Mouse (Mus musculus): ENCODE results near the gene Flnb.

The Flnb gene

GRCm38 (mm10) chr14:7817770-7818462 is at the start of gene Flnb:
Flnb (plus strand) TSS chr14:7817957.
- DNase-seq, result peak; percentile 94 to 98

GRCm38 (mm10) chr14:7773714-7774389 is 43.9 kb upstream of the Flnb start:
- DNase-seq, result peak; percentile 71 to 86

- no peak for DNase-seq
Observed at GRCm38 (mm10) chr14:7786073-7786472, 31.7 kb upstream of the Flnb start.

- no peak for DNase-seq
Observed at GRCm38 (mm10) chr14:7789266-7790030, 28.3 kb upstream of the Flnb start.

- DNase-seq, result no peak
Observed at GRCm38 (mm10) chr14:7791061-7791531, 26.7 kb upstream of the Flnb start.

DNA sequence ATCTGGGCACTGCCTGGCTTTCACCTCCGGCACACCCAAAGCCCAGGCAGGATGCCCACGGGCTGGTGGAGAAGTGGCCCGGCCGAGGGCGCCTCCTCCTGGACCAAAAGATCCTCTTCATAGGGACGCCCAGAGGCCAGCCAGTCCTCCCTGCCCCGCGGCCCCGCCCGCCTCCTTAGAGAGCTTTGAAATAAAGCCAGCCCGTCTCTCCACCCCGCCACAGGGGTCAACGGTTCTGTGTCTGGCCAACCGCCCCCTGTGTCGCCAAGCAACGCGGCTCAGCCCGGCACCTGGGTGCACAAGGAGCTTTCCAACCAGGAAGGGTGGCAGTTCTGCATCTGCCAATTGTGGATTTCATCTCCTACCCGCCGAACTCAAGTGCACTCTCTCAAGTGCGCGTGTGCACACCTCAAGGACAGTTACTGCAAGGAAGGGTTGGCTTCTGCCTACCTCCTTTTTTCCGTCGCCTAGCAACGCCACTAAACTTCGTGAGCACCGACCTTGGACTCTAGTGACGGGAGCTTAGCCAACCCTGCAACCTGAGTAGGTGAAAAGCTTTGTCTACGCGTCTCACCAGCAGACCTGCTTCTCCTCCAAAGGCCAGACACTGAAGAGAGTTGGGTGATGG is 26.1 kb upstream of the Flnb start, which contains the start of gene Gm26661:
Gene Gm26661, plus strand, starts transcription at position 56 of the 628 bp plus-strand sequence.
- DNase-seq, result peak; percentile 41 to 48

GRCm38 (mm10) chr14:7795961-7796360 is 21.8 kb upstream of the Flnb start:
- DNase-seq, result no peak

DNA sequence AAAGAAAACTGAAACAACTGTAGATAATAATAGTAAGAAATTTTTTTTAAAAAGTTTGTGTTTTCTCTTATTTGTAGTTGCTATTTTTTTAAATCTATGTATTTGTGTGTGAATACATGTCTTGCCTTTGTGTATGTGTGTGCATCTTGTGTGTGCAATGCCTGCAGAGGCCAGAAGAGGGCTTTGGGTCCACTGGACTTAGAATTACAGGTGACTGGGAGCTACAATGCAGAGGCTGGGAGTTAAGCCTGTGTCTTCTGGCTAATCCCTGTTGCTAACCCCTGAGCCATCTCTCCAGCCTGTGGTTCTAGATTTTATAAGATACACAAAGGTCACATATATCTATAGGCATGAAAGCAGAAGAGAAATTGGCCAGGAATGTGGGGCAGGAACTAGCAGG is 17.1 kb upstream of the Flnb start:
- DNase-seq, result no peak

DNA sequence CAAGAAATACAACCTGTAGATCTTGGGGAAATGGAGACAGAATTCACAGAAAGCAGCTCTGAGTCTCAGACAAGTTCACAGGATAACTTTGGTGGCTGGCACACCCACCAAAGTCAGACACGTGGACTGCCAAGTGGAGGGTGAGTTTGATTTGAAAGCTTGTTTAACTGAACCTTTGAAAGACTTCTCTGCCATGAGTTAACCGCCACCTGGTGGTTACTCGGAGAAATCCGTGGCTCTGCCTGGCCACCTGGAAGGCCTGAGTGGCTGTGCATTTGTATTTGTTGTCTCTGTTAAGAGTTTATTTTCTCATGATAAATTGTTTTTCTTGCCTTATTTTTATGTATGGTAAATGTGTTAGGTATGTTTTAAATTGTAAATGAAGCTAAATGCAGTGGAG is 15.9 kb upstream of the Flnb start:
- peak; percentile 32 to 40 for DNase-seq

DNA sequence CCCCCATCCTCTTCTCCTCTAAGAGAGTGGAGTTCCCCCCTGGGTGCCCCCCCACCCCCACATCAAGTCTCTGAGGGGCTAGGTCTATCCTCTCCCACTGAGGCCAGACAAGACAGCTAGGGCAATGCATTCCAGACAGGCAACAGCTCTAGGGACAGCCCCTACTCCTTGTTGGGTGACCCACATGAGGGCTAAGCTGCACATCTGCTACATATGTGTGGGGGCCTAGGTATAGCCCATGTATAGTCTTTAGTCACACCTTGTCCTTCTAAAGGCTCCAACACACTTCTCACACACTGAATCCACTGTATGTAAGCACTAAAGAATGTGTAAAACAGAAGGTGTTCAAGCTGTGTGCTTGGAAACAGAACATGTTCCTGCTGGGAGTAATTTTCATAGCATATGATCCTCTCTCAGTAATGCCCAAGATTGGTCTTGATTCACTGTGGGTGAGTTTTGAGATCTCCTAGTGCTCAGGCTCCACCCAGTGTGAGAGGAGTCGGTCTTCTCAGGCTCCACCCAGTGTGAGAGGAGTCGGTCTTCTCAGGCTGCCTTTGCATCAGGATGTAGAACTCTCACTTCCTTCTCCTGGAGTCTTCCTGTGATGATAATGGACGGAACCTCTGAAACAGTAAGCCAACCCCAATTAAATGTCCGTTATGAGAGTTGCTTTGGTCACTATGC is 13.7 kb upstream of the Flnb start:
- no peak for DNase-seq

DNA sequence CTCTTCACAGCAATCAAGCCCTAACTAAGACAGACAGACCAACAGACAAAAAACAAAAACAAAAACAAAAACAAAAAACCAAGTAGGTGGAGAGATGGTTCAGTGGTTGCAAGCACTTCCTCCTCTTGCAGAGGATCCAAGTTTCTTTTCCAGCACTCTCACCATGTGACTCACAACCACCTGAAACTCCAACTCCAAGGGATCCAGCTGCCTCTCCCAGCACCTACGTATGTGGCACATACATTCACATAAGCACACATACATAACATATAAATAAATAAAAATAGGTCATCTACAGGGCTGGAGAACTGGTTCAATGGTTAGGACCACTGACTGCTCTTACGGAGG is 13.2 kb upstream of the Flnb start:
- no peak for DNase-seq

GRCm38 (mm10) chr14:7807711-7808110 is 10.0 kb upstream of the Flnb start:
- DNase-seq, result no peak

- DNase-seq, result no peak
Observed at GRCm38 (mm10) chr14:7808501-7808981, 9.2 kb upstream of the Flnb start.

DNA sequence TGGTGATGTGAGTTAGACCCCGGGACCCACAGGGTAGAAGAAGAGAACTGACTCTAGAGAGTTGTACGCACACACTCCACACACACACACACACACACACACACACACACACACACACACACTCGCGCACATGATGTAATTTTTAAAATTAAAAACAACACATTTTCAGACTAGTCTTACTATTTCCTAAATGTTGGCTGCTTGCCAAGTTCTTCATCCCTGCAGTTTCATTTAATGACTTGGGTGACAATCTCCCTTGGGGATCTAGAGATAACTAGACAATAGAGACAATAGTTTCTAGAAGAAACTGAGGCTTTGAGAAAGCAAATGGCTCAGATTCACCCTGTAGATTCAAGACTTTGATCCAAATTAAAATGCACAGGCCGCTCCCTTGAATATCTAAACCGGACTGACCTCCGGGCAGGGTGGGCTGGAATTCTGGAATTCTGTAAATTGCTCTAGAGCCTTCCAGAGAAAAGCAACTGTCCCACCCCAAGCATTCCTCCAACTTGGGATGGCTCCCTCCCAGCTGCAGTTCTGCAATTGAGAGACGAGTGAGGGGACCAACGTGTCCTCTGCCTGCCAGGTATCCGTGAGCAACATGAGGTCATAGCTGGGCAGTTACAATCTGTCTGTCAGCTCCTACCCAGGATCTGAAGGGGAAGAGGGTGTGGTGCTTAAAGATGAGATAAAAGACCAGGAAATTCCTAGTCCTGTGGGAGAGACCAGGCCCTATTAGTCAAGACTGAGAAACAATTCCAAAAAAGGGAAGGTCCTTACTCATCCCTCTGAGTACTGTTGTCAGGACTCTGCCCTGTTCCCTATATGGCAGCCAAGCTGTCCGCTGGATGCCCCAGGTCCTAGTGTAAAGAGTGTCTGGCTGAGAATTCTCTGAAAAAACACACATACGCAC is 8.5 kb upstream of the Flnb start:
- no peak for DNase-seq

- peak; percentile 24 to 25 for DNase-seq
Observed at GRCm38 (mm10) chr14:7818463-7819121, 835 bp downstream of the Flnb start.

GRCm38 (mm10) chr14:7819446-7819845 is 1.7 kb downstream of the Flnb start:
- peak in 1 of 2 experiments; percentile 20 for DNase-seq

DNA sequence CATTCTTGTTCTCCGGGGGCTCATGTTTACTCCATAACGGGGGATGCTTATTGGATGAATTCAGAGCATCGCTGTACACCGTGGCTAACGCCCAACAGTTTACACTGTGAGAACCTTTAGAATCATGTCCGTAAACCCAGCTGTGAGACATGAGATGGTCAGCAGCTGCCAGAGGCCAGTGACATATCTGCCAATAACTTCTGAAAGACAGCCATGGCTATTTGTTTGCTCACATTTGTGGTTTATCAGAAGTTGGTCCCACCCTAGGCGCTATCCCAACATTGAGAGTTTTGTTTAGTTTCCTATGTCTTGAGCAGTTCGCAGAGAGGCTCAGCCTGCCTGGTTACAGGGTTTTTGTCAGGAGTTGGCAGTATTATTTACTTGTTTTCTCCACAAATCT is 3.6 kb downstream of the Flnb start:
- DNase-seq, result no peak

DNA sequence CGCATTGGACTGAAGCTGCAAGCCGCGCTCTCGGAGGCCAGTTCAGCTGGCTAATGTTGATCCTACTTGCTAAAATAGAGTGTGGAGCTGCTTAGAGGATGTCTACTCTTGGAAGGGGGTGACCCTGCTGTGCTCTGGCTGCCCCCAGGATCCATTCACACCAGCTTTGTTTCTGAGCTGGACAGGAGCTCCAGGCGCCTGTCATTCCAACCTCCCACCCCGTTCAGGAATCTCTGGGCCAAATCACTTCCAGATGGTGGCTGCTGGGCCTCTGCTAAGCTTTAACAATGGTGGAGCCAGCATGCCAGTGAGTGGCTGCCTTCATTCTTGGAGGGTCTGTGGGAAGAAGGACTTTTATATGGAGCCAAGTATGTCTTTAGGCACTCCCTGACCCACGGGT is 4.9 kb downstream of the Flnb start:
- no peak for DNase-seq

DNA sequence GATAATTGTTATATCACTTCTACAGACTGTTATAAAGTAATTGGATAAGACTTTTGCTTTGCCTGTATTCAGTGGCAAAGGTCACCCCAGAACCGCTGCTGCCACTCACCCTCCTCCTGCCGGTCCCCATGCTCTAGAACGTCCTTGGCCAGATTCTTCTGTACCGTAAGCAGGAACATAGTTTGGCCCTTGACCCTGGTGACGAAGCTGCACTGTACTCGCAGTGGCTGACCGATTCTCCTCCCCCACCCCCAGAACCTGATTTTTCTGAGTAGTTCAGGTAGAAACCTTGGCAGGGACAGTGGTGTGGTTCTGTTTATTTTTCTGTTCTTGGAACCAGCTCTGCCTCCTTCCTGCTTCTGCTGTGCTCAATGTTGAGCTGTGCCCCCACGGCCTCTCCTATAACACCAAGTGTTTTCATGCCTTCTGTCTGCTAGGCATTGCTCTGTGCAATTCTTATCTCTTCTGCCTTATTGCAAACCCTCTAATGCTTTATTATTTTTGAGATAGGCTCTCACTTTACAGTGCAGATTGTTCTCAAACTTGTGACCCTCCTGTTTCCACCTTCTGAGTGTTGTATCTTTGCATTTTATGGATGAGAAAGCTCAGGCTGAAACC is 7.0 kb downstream of the Flnb start:
- DNase-seq, result no peak

All from thymus, postnatal 36 days (tissue).